Mouse (Mus musculus) lung, embryonic 15.5 days (tissue): Measurements from ENCODE around the gene Afp. TPM values are rescaled to one million over a fixed set of nuclear protein-coding genes. Genes with fewer than 3 reads are reported as not detected.

Experiments
- ATAC-seq: fragments of 200-750 bp; cut with Nextera tagmentation; 2 replicates; pipeline ENCODE4 v1.8.0; 2017; ENCODE audit warnings: moderate number of reproducible peaks, borderline replicate concordance; ENCODE audit not compliant: low FRiP score, low TSS enrichment; ENCODE audit errors: extremely low read depth
- H3K27ac ChIP-seq: fragments of 300-500 bp; sonication (generic); 2 replicates; pipeline ENCODE4 v1.5.1; 2015; ENCODE audit warnings: moderate library complexity, mild to moderate bottlenecking, inconsistent platforms
- H3K27me3 ChIP-seq: fragments of 300-500 bp; sonication (generic); 2 replicates; pipeline ENCODE4 v1.6.1; 2015; ENCODE audit warnings: inconsistent platforms
- H3K36me3 ChIP-seq: fragments of 300-500 bp; sonication (generic); 2 replicates; pipeline ENCODE4 v1.6.1; 2015; ENCODE audit warnings: inconsistent platforms
- H3K4me1 ChIP-seq: fragments of 300-500 bp; sonication (generic); 2 replicates; pipeline ENCODE4 v1.6.1; 2015; ENCODE audit warnings: inconsistent platforms
- H3K4me2 ChIP-seq: fragments of 300-500 bp; sonication (generic); 2 replicates; pipeline ENCODE4 v1.6.1; 2015; ENCODE audit warnings: inconsistent platforms, mild to moderate bottlenecking, moderate library complexity
- H3K4me3 ChIP-seq: fragments of 300-500 bp; sonication (generic); 2 replicates; pipeline ENCODE4 v1.5.1; 2015; ENCODE audit warnings: mild to moderate bottlenecking, inconsistent platforms
- H3K9ac ChIP-seq: fragments of 300-500 bp; sonication (generic); 2 replicates; pipeline ENCODE4 v1.6.1; 2015; ENCODE audit warnings: inconsistent platforms
- H3K9me3 ChIP-seq: fragments of 300-500 bp; sonication (generic); 2 replicates; pipeline ENCODE4 v1.6.1; 2016; ENCODE audit warnings: inconsistent platforms
- WGBS: fragments of 180-500 bp; shearing (Covaris S2); methylation state at CpG from one replicate; pipeline ENCODE4 v1.1.7; 2015; 5-methylcytosine and 5-hydroxymethylcytosine counted together
- polyA plus RNA-seq: library from polyadenylated mRNA; unstranded; fragments of >200 nt; fragmentation: Nextera tagmentation; extraction: Ambion mirVana; gene quantifications from 2 replicates; pipeline ENCODE4 v1.2.1, GENCODE M21; 2015

Afp gene
- polyA plus RNA-seq, result 12.8 and 64.9 TPM in 2 replicates

DNA sequence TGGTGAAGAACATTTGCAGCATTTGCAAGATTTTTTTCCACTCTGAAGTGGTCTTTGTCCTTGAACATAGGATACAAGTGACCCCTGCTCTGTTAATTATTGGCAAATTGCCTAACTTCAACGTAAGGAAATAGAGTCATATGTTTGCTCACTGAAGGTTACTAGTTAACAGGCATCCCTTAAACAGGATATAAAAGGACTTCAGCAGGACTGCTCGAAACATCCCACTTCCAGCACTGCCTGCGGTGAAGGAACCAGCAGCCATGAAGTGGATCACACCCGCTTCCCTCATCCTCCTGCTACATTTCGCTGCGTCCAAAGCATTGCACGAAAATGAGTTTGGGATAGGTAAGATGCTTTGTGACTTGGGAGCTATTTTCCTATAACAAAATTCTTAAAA is at the start of gene Afp:
Gene Afp, plus strand, starts transcription at position 220 of the 400 bp plus-strand sequence.
- Histone ChIP-seq H3K9ac (no peak within 1 kb of the TSS), H3K27me3 (no peaks in the 10 kb centered on the region), H3K27ac (no peak within 1 kb of the TSS), H3K4me3 (no peak within 1 kb of the TSS), H3K36me3 (no peaks in the 10 kb centered on the region), H3K4me2 (no peak within 1 kb of the TSS), H3K9me3 (no peaks in the 10 kb centered on the region), H3K4me1 (no peaks in the 10 kb centered on the region)
- no peak for ATAC-seq
- WGBS, result 55% methylated on average over 7 of the region's 7 CpGs

DNA sequence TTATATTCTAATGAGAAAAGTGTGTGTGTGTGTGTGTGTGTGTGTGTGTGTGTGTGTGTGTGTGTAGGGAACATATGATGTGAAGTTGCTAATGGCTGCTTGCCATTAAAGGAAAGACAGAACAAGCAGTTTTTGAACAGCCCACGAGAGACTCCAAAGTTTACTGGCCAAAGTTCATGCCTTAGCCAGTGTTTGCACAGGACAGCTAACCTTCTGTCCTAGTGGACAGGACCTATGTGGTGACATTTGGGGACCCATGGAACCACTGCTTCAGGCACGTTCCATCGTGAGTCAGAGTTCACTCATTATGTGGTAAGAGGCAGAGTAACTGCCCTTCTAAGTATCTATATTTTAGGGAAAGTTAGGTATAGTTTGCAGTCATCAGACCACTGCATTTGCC is 43.0 kb upstream of the Afp start:
- Histone ChIP-seq H3K9ac (no peak overlapping the region), H3K4me3 (no peak overlapping the region), H3K9me3 (no peaks in the 10 kb centered on the region), H3K36me3 (no peaks in the 10 kb centered on the region), H3K4me1 (no peaks in the 10 kb centered on the region), H3K27ac (no peak overlapping the region), H3K27me3 (no peaks in the 10 kb centered on the region), H3K4me2 (no peak overlapping the region)
- 78% methylated on average over 3 of the region's 3 CpGs for WGBS
- ATAC-seq, result no peak

DNA sequence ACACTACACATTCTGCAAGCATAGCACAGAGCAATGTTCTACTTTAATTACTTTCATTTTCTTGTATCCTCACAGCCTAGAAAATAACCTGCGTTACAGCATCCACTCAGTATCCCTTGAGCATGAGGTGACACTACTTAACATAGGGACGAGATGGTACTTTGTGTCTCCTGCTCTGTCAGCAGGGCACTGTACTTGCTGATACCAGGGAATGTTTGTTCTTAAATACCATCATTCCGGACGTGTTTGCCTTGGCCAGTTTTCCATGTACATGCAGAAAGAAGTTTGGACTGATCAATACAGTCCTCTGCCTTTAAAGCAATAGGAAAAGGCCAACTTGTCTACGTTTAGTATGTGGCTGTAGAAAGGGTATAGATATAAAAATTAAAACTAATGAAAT is 40.6 kb upstream of the Afp start:
- Histone ChIP-seq H3K9me3 (no peaks in the 10 kb centered on the region), H3K27ac (no peak overlapping the region), H3K9ac (no peak overlapping the region), H3K4me2 (no peak overlapping the region), H3K4me3 (no peak overlapping the region), H3K4me1 (no peaks in the 10 kb centered on the region), H3K36me3 (no peaks in the 10 kb centered on the region), H3K27me3 (no peaks in the 10 kb centered on the region)
- ATAC-seq, result no peak
- 70% methylated on average over 5 of the region's 5 CpGs for WGBS

DNA sequence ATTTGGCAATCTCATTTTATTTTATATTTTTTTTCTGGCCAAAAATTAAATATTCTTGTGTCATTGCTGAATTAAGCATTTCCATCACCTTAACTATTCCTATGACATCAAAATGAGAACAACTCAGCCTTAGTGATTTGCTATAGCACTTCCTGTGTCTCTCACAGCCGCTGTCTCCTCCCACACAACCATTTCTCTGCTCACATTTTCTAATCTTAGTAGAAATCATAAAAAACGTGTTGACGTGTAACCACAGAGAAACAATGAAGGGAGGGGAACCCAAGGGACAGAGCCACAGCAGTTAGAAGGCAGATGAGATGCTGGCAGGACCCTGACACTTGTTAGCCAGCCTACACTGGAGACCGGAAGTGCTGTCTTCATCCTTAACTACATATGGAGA is 37.8 kb upstream of the Afp start:
- 62% methylated on average over 4 of the region's 4 CpGs for WGBS
- Histone ChIP-seq H3K36me3 (no peaks in the 10 kb centered on the region), H3K4me2 (no peak overlapping the region), H3K9me3 (no peaks in the 10 kb centered on the region), H3K27me3 (no peaks in the 10 kb centered on the region), H3K4me3 (no peak overlapping the region), H3K4me1 (no peaks in the 10 kb centered on the region), H3K27ac (no peak overlapping the region), H3K9ac (no peak overlapping the region)
- ATAC-seq, result no peak

DNA sequence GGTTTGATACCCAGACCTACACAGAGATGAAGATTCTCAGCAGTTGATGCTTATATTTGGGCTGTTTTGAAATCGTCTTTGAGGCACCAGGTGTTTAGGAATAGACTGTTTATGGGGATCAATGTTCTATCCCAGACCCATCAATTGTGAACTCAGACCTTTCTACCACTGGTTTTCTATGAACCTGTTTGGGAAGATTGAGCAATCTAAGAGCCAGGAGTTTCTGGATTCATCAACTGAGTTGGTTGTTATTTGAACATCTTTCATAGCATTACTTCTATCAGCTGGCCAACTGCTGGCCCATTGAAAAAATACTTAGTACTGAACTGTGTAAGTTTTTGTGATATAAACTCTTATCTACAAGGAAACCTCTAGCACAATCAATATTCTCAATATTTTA is 33.3 kb upstream of the Afp start:
- H3K4me1 ChIP-seq, result no peaks in the 10 kb centered on the region
- 79% methylated on average over 1 of the region's 1 CpGs for WGBS
- no peak overlapping the region for H3K27ac ChIP-seq
- H3K9me3 ChIP-seq, result no peaks in the 10 kb centered on the region
- H3K36me3 ChIP-seq, result no peaks in the 10 kb centered on the region
- H3K4me2 ChIP-seq, result no peak overlapping the region
- H3K4me3 ChIP-seq, result no peak overlapping the region
- H3K27me3 ChIP-seq, result no peaks in the 10 kb centered on the region
- ATAC-seq, result no peak
- H3K9ac ChIP-seq, result no peak overlapping the region

DNA sequence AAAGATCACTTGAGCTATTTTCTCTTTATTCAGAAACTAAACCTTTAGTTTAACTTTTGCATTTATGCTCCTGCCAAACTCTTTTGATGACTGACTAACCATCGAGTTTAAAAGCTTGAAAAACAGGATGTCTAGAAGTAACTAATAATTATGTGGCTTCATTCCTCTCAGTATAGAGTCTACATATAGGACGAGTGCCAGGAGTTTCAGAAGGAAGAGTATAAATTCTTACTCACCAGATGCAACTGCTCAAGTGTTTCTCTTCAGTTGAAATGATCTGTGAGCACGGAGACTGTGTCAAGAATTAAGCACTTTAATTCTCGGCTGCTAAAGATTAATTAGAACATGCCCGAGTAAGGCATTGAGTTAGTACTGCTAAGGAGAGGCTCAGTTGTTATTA is 31.8 kb upstream of the Afp start:
- no peak overlapping the region for H3K4me2 ChIP-seq
- no peaks in the 10 kb centered on the region for H3K4me1 ChIP-seq
- H3K9me3 ChIP-seq, result no peaks in the 10 kb centered on the region
- no peak overlapping the region for H3K4me3 ChIP-seq
- WGBS, result 31% methylated on average over 5 of the region's 5 CpGs
- no peak overlapping the region for H3K9ac ChIP-seq
- no peaks in the 10 kb centered on the region for H3K27me3 ChIP-seq
- ATAC-seq, result no peak
- no peak overlapping the region for H3K27ac ChIP-seq
- no peaks in the 10 kb centered on the region for H3K36me3 ChIP-seq

DNA sequence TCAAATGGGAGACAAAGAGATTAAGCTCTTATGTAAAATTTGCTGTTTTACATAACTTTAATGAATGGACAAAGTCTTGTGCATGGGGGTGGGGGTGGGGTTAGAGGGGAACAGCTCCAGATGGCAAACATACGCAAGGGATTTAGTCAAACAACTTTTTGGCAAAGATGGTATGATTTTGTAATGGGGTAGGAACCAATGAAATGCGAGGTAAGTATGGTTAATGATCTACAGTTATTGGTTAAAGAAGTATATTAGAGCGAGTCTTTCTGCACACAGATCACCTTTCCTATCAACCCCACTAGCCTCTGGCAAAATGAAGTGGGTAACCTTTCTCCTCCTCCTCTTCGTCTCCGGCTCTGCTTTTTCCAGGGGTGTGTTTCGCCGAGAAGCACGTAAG is 29.9 kb upstream of the Afp start, which contains the start of gene Alb:
Gene Alb, plus strand, starts transcription at position 279 of the 400 bp plus-strand sequence.
- no peak within 1 kb of the TSS for H3K4me2 ChIP-seq
- H3K9me3 ChIP-seq, result no peaks in the 10 kb centered on the region
- no peak within 1 kb of the TSS for H3K4me3 ChIP-seq
- no peak within 1 kb of the TSS for H3K9ac ChIP-seq
- H3K4me1 ChIP-seq, result no peaks in the 10 kb centered on the region
- H3K27me3 ChIP-seq, result no peaks in the 10 kb centered on the region
- no peak for ATAC-seq
- H3K27ac ChIP-seq, result no peak within 1 kb of the TSS
- H3K36me3 ChIP-seq, result no peaks in the 10 kb centered on the region
- WGBS, result 76% methylated on average over 8 of the region's 8 CpGs

DNA sequence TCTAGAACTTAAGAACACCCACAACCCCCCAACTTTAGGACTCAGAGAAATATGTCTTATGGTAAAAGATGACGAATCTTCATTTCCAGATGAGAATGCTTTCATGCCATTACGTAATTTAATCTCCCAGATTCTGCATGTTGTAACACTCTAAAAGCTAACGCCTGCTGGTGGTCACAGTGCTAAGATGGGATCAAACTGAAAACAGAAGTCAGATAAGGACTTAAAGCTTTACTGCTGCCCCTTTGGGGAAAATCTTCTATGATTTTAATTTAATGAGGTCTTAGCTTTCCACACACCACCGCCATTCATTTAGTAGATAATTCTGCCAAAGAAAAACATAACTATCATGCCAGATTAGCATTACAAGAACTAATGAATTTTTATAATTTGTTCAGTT is 23.7 kb upstream of the Afp start:
- H3K9me3 ChIP-seq, result no peaks in the 10 kb centered on the region
- H3K4me3 ChIP-seq, result no peak overlapping the region
- no peak overlapping the region for H3K27ac ChIP-seq
- no peak for ATAC-seq
- no peak overlapping the region for H3K9ac ChIP-seq
- 59% methylated on average over 4 of the region's 4 CpGs for WGBS
- no peak overlapping the region for H3K4me2 ChIP-seq
- no peaks in the 10 kb centered on the region for H3K27me3 ChIP-seq
- H3K4me1 ChIP-seq, result no peaks in the 10 kb centered on the region
- no peaks in the 10 kb centered on the region for H3K36me3 ChIP-seq

DNA sequence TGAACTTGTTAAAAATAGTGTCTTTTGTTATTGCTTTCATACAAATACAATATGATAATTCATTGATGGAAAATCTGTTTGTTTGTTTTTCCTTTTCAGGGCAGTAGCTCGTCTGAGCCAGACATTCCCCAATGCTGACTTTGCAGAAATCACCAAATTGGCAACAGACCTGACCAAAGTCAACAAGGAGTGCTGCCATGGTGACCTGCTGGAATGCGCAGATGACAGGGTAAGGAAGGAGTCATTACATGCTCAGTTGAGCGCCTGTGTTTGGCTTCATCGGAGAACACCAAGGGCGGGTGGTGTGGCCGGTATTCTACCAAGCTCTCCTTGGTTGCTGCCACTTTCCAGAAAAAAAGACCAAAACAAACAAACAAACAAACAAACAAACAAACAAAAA is 23.3 kb upstream of the Afp start:
- Histone ChIP-seq H3K36me3 (no peaks in the 10 kb centered on the region), H3K4me1 (no peaks in the 10 kb centered on the region), H3K27me3 (no peaks in the 10 kb centered on the region), H3K9me3 (no peaks in the 10 kb centered on the region), H3K4me2 (no peak overlapping the region), H3K27ac (no peak overlapping the region), H3K9ac (no peak overlapping the region), H3K4me3 (no peak overlapping the region)
- ATAC-seq, result no peak
- 42% methylated on average over 6 of the region's 6 CpGs for WGBS

DNA sequence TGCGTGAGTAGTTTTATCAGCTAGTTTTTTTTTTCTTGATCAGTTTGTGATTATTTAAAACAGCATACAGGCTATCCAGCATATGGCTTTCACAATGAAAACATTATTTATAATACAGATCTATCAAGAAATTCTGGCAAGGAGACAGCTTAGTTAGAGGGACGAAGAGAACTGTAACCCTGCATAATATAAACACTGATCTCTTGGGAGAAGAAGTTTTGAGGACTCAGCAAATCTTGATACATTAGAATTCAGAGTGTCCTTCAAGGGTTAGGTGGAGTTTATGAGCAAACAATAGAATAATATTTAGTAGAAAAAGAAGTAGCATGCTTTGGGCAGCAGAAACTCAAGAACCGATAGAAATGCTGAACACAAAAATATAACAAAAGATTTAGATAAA is 19.7 kb upstream of the Afp start:
- no peak for ATAC-seq
- H3K27me3 ChIP-seq, result no peaks in the 10 kb centered on the region
- WGBS, result 53% methylated on average over 3 of the region's 3 CpGs
- no peak overlapping the region for H3K4me3 ChIP-seq
- H3K9ac ChIP-seq, result no peak overlapping the region
- no peaks in the 10 kb centered on the region for H3K36me3 ChIP-seq
- H3K4me1 ChIP-seq, result no peaks in the 10 kb centered on the region
- H3K9me3 ChIP-seq, result no peaks in the 10 kb centered on the region
- no peak overlapping the region for H3K27ac ChIP-seq
- no peak overlapping the region for H3K4me2 ChIP-seq

DNA sequence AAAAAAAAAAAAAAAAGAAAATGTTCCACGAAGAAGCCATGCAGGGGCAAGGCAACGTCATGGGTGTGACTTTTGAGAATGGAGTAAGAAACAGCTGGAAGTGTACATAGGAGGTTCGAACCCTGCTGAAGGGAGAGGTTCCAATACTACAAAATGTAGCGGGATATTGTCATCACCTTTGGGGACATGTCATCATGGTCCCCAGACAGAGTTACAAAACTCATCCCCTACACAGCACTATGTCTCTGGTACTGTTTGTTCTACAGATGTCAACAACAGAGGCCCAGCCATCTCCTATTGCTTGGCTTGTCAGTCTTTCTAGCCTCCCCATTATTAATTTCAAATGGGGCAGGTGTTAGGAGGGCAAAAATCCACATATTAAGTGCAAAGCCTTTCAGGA is 16.6 kb upstream of the Afp start:
- WGBS, result 86% methylated on average over 4 of the region's 4 CpGs
- H3K27ac ChIP-seq, result no peak overlapping the region
- no peak for ATAC-seq
- H3K27me3 ChIP-seq, result no peaks in the 10 kb centered on the region
- no peaks in the 10 kb centered on the region for H3K36me3 ChIP-seq
- H3K9me3 ChIP-seq, result no peaks in the 10 kb centered on the region
- H3K4me3 ChIP-seq, result no peak overlapping the region
- no peaks in the 10 kb centered on the region for H3K4me1 ChIP-seq
- H3K9ac ChIP-seq, result no peak overlapping the region
- H3K4me2 ChIP-seq, result no peak overlapping the region

DNA sequence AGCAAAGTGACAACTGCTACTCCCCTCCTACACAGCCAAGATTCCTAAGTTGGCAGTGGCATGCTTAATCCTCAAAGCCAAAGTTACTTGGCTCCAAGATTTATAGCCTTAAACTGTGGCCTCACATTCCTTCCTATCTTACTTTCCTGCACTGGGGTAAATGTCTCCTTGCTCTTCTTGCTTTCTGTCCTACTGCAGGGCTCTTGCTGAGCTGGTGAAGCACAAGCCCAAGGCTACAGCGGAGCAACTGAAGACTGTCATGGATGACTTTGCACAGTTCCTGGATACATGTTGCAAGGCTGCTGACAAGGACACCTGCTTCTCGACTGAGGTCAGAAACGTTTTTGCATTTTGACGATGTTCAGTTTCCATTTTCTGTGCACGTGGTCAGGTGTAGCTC is 16.2 kb upstream of the Afp start:
- ATAC-seq, result no peak
- H3K36me3 ChIP-seq, result no peaks in the 10 kb centered on the region
- WGBS, result 83% methylated on average over 5 of the region's 5 CpGs
- no peak overlapping the region for H3K27ac ChIP-seq
- no peaks in the 10 kb centered on the region for H3K4me1 ChIP-seq
- H3K27me3 ChIP-seq, result no peaks in the 10 kb centered on the region
- no peak overlapping the region for H3K4me2 ChIP-seq
- no peak overlapping the region for H3K4me3 ChIP-seq
- no peak overlapping the region for H3K9ac ChIP-seq
- H3K9me3 ChIP-seq, result no peaks in the 10 kb centered on the region

DNA sequence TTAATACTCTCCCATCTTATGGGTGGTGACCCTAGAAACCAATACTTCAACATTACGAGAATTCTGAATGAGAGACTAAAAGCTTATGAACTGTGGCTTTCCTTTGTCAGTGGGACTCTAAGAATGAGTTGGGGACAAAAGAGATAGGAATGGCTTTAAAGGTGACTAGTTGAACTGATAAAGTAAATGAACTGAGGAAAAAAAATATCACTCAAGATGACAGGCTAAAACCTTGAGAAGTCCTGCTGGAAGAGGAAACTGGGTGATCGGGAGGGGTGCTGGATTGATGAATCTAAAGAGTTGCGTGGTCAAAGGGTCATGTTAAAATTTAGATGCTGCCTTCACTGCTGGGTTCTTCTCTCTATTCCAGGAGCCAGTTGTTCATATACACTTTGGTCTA is 13.8 kb upstream of the Afp start:
- Histone ChIP-seq H3K4me2 (no peak overlapping the region), H3K27me3 (no peaks in the 10 kb centered on the region), H3K9me3 (no peaks in the 10 kb centered on the region), H3K4me3 (no peak overlapping the region), H3K27ac (no peak overlapping the region), H3K36me3 (no peaks in the 10 kb centered on the region), H3K4me1 (no peaks in the 10 kb centered on the region), H3K9ac (no peak overlapping the region)
- 81% methylated on average over 3 of the region's 3 CpGs for WGBS
- ATAC-seq, result no peak
